Mouse (Mus musculus): Measurements from ENCODE around the gene Ppp2r1b. TPM values are rescaled to one million over a fixed set of nuclear protein-coding genes. Genes with fewer than 3 reads are reported as not detected.
A peak's percentile ranks its signal among the peaks of the same experiment; 100 is the strongest.

Gene Ppp2r1b
- polyA plus RNA-seq, 1 experiment: 12.5 TPM

- no peak for TF ChIP-seq POLR2A (IDR thresholded peaks at IDR 0.05; ENCODE audit: borderline replicate concordance, extremely low read depth, low read depth, low read length)
- no peak for TF ChIP-seq CTCF (IDR thresholded peaks at IDR 0.05; ENCODE audit: insufficient read depth, low read length)
- Histone ChIP-seq H3K4me1 (ENCODE audit: control insufficient read depth, insufficient read depth, low read length) (peaks cover 12% of the 10 kb centered on the region), H3K4me3 (replicated peaks; ENCODE audit: extremely low read depth, low read depth, low read length) (no peak overlapping the region)
- 47% methylated on average over 9 of the region's 9 CpGs for WGBS
- DNase-seq: no peak
Measured at GRCm38 (mm10) chr9:50849755-50850154, 4.7 kb downstream of the Ppp2r1b start.

DNA sequence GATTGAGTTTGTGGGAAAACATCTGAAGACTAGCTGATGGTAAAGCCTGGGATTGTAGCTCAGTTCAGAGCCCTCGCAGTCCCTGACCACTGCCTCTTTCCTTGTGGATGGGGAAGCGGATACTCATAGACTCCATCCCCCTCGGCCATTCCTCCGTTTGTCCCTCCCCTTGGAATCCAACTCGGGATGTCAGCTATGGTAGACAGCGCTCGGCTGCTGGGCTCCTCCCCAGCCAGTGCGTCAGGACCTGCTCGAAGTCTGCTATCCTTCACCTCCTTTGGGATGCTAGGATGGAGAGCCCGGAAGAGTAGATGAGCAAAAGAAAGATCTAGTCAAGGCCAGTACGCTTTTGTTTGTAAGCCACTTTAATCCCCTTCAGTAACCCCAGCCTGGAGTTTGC, 5.2 kb downstream of the Ppp2r1b start:
- TF ChIP-seq CTCF (IDR thresholded peaks at IDR 0.05; ENCODE audit: insufficient read depth, low read length) (no peak), POLR2A (IDR thresholded peaks at IDR 0.05; ENCODE audit: borderline replicate concordance, extremely low read depth, low read depth, low read length) (no peak)
- no peak for DNase-seq
- 25% methylated on average over 11 of the region's 11 CpGs for WGBS
- peaks cover 12% of the 10 kb centered on the region for H3K4me1 ChIP-seq (ENCODE audit: control insufficient read depth, insufficient read depth, low read length)
- no peak overlapping the region for H3K4me3 ChIP-seq (replicated peaks; ENCODE audit: extremely low read depth, low read depth, low read length)

DNA sequence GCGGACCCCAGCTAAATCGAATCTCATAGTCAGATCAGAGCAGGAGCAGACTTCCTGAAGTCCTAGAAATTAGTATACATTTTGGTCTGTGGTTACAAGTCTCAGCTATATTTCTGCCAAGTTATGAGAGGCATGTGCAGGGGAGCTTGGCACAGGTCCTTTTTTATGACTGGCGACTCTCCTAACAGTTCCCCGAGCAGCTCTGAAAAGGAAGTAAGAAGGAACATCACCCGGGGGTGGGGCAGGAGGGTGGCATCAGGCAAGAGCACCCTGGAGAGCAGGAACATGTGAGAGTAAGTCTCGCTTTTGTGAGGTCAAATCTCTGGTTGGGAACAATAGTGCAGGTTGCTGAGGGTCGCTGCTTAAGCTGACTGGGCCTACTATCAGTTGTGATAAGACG, 5.6 kb downstream of the Ppp2r1b start:
- 23% methylated on average over 8 of the region's 8 CpGs for WGBS
- TF ChIP-seq POLR2A (IDR thresholded peaks at IDR 0.05; ENCODE audit: borderline replicate concordance, extremely low read depth, low read depth, low read length) (no peak), CTCF (IDR thresholded peaks at IDR 0.05; ENCODE audit: insufficient read depth, low read length) (no peak)
- no peak for DNase-seq
- Histone ChIP-seq H3K4me1 (ENCODE audit: control insufficient read depth, insufficient read depth, low read length) (peaks cover 12% of the 10 kb centered on the region), H3K4me3 (replicated peaks; ENCODE audit: extremely low read depth, low read depth, low read length) (no peak overlapping the region)

- Histone ChIP-seq H3K4me3 (replicated peaks; ENCODE audit: extremely low read depth, low read depth, low read length) (no peak overlapping the region), H3K4me1 (ENCODE audit: control insufficient read depth, insufficient read depth, low read length) (peaks cover 13% of the 10 kb centered on the region)
- 42% methylated on average over 17 of the region's 17 CpGs for WGBS
- DNase-seq: no peak
- no peak for TF ChIP-seq POLR2A (IDR thresholded peaks at IDR 0.05; ENCODE audit: borderline replicate concordance, extremely low read depth, low read depth, low read length)
- TF ChIP-seq CTCF (IDR thresholded peaks at IDR 0.05; ENCODE audit: insufficient read depth, low read length): no peak
Measured at GRCm38 (mm10) chr9:50852634-50853349, 7.7 kb downstream of the Ppp2r1b start.

DNA sequence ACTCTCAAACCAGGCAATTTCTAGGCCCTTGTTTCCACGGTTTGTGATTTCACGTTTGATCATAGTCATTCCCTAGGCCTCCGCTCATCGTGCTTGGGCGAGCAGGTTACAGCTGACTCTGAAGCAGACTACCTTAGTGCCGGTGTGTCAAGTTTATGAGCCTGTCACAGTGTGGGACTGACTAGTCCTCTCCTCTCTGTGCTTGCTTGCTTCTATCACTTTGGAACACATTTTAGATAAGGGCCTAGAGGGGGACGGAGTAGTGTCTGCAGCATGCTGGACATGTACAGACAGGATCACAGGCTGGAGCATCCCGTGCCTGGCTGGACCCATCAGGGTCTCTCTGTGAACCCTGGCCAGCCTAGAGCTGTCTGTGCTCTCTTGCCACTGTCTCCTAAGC, 9.3 kb downstream of the Ppp2r1b start:
- 91% methylated on average over 8 of the region's 8 CpGs for WGBS
- Histone ChIP-seq H3K4me1 (ENCODE audit: control insufficient read depth, insufficient read depth, low read length) (peaks cover 13% of the 10 kb centered on the region), H3K4me3 (replicated peaks; ENCODE audit: extremely low read depth, low read depth, low read length) (no peak overlapping the region)
- TF ChIP-seq CTCF (IDR thresholded peaks at IDR 0.05; ENCODE audit: insufficient read depth, low read length) (no peak), POLR2A (IDR thresholded peaks at IDR 0.05; ENCODE audit: borderline replicate concordance, extremely low read depth, low read depth, low read length) (no peak)
- no peak for DNase-seq

DNA sequence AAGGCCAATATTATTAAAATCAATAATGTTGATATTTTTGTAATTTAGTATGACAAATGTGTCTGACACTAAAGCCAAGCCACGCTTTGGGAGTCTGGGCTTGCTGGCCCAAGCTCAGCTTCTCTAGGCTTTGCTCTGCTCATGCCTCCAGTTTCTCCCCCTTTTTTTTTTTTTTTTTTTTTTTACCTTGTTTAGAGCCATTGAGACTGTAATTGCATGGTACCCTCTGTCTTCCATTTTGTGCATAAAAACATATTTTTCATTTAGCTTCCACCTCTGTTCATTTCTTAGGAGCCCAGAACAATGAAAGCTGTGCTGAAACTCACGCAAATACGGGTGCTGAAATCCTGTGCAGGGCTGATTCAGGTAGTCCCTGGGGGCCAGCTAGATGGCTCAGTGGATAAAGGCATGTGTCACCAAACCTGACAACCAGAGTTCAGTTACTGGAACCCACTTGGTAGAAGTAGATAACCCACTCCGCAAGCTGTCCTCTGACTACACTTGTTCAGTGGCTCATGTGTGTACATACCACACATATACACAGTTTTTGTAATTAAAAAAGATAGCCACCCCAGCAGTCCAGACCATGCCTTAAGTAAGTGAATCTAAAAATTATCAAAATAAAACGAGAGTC, 10.1 kb downstream of the Ppp2r1b start:
- no peak overlapping the region for H3K4me3 ChIP-seq (replicated peaks; ENCODE audit: extremely low read depth, low read depth, low read length)
- no peak for DNase-seq
- peaks cover 8% of the 10 kb centered on the region; the same call in 1 of the 2 replicates for H3K4me1 ChIP-seq (ENCODE audit: control insufficient read depth, insufficient read depth, low read length)
- WGBS: 91% methylated on average over 5 of the region's 5 CpGs
- no peak for TF ChIP-seq POLR2A (IDR thresholded peaks at IDR 0.05; ENCODE audit: borderline replicate concordance, extremely low read depth, low read depth, low read length)
- no peak for TF ChIP-seq CTCF (IDR thresholded peaks at IDR 0.05; ENCODE audit: insufficient read depth, low read length)

DNA sequence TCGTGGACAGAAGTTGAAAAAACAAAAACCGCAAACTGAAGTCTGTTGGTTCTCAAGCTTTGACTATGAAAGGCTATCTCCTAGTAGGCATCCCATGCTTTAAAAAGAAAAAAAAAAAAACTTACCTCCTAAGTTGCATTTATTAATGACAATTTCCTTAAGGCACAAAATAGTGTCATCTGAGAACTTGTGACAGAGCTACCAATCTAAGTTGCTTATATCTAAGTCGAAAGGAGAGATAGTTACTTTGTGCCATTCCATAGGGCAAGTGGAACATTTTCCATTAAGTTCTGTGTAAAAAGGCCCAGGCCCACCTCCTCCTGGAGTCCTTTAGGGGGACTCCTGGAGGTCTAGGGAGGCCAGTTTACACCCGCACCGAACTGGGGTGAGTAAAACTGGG, 10.7 kb downstream of the Ppp2r1b start:
- no peak for DNase-seq
- 78% methylated on average over 5 of the region's 5 CpGs for WGBS
- TF ChIP-seq CTCF (IDR thresholded peaks at IDR 0.05; ENCODE audit: insufficient read depth, low read length) (no peak), POLR2A (IDR thresholded peaks at IDR 0.05; ENCODE audit: borderline replicate concordance, extremely low read depth, low read depth, low read length) (no peak)
- peaks cover 3% of the 10 kb centered on the region; the same call in 1 of the 2 replicates for H3K4me1 ChIP-seq (ENCODE audit: control insufficient read depth, insufficient read depth, low read length)
- H3K4me3 ChIP-seq (replicated peaks; ENCODE audit: extremely low read depth, low read depth, low read length): no peak overlapping the region

DNA sequence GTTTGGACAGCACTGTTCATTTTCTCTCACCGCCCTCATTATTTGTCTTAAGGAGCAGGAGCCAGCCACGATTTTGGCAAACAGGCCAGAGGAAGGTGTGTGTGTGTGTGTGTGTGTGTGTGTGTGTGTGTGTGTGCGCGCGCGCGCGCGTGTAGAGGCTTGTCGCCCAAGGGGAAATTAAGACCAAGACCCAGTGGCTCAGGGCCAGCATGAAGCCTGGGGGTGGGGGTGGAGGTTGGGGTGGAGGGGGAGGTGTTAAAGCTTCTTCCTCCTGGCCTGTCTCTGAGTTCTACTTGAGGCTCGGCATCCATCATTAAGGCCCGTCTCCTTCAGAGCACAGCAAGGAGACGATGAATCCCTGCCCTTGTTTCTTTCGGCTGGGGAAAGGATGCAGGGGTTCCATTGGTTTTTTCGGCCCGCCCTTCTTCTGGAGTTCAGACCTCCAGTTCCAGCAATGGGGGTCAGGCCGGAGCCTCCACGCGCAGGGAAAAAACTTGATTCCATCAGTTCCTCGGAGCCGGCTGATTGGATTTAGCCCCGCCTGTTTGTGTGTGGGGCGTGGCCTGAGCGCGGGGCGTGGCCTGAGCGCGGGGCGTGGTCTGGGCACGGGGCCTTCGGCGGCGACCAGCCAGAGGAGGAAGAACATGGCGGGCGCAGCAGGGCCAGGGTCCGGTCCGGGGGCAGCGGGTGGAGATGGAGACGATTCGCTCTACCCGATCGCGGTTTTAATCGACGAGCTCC, 11.4 kb downstream of the Ppp2r1b start:
- WGBS: 1% methylated on average over 45 of the region's 45 CpGs
- Histone ChIP-seq H3K4me3 (replicated peaks; ENCODE audit: extremely low read depth, low read depth, low read length) (peak overlapping the region; percentile 98), H3K4me1 (ENCODE audit: control insufficient read depth, insufficient read depth, low read length) (0 out of 2 replicates have a peak, but pooled peaks cover 2% of the 10 kb centered on the region)
- TF ChIP-seq CTCF (IDR thresholded peaks at IDR 0.05; ENCODE audit: insufficient read depth, low read length) (no peak), POLR2A (IDR thresholded peaks at IDR 0.05; ENCODE audit: borderline replicate concordance, extremely low read depth, low read depth, low read length) (peak; percentile 69; the same call in 1 of the 2 replicates)
- peak; percentile 96 for DNase-seq

DNA sequence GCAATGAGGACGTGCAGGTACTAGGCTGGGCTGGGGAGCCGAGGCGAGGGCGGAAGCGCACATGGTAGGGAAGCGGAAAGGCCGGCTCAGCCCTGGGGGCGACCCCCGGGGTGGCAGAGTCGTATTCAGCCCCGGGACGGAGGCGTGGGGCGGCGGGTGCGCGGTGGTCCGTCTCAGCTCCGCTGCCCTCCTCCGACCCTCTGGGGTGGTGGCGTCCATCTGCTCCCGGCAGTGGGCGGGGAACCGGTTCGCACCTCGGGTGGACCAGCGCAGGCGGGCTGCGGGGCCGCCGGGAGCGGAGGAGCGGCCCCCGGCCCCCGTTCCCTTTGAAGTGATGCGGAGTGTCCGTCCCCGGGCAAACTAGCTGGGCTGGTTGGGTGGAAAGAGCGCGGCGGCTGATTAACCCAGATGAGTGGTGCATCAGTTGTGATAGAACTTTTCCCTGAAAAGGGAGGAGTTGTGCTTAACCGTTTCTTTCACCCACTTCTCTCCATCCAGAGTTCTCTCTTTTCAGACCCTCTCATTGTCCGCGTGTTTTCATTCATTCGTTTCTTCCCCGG, 12.1 kb downstream of the Ppp2r1b start:
- TF ChIP-seq POLR2A (IDR thresholded peaks at IDR 0.05; ENCODE audit: borderline replicate concordance, extremely low read depth, low read depth, low read length): no peak
- no peak for TF ChIP-seq CTCF (IDR thresholded peaks at IDR 0.05; ENCODE audit: insufficient read depth, low read length)
- peak overlapping the region; percentile 98 for H3K4me3 ChIP-seq (replicated peaks; ENCODE audit: extremely low read depth, low read depth, low read length)
- no peak for DNase-seq
- 0 out of 2 replicates have a peak, but pooled peaks cover 2% of the 10 kb centered on the region for H3K4me1 ChIP-seq (ENCODE audit: control insufficient read depth, insufficient read depth, low read length)
- 1% methylated on average over 46 of the region's 46 CpGs for WGBS
